Mouse (Mus musculus) kidney, adult 2 months (tissue): ENCODE data around the gene Adamts2. TPM values are rescaled to one million over a fixed set of nuclear protein-coding genes. Genes with fewer than 3 reads are reported as not detected.

Experiments used
- DNase-seq: peaks from one replicate; pipeline ENCODE4 v3.0.0; 2021
- H3K27ac ChIP-seq: fragments of 200-500 bp; 2 replicates; pipeline ENCODE4 v1.5.1; 2012; ENCODE audit warnings: low read depth, low read length, control low read depth, inconsistent platforms; ENCODE audit not compliant: insufficient read depth
- H3K27me3 ChIP-seq: fragments of 200-500 bp; replicated peaks from 2 replicates; pipeline ENCODE4 v1.6.1; 2012; ENCODE audit warnings: mild to moderate bottlenecking, moderate library complexity, low read length, inconsistent platforms; ENCODE audit not compliant: control insufficient read depth, insufficient read depth
- H3K36me3 ChIP-seq: fragments of 200-500 bp; 2 replicates; pipeline ENCODE4 v1.6.1; 2012; ENCODE audit warnings: mild to moderate bottlenecking, moderate library complexity, low read length, inconsistent platforms; ENCODE audit not compliant: control insufficient read depth, insufficient read depth
- H3K4me1 ChIP-seq: fragments of 200-500 bp; 2 replicates; pipeline ENCODE4 v1.6.1; 2011; ENCODE audit warnings: low read length; ENCODE audit not compliant: control insufficient read depth, insufficient read depth
- H3K4me3 ChIP-seq: fragments of 200-500 bp; 2 replicates; pipeline ENCODE4 v1.5.1; 2011; ENCODE audit warnings: mild to moderate bottlenecking, low read depth, low read length, control low read depth; ENCODE audit not compliant: insufficient read depth
- CTCF ChIP-seq: fragments of 200-500 bp; conservative IDR thresholded peaks from 2 replicates; pipeline ENCODE4 v1.5.1; 2011; ENCODE audit warnings: low read depth, mild to moderate bottlenecking, control low read depth, low read length, moderate library complexity, mixed read lengths; ENCODE audit not compliant: insufficient read depth, insufficient read length
- POLR2A ChIP-seq: fragments of 200-500 bp; IDR thresholded peaks from one replicate; pipeline ENCODE4 v1.6.1; 2011; ENCODE audit warnings: low read depth, low read length, control low read depth
- WGBS: fragments of 180-500 bp; shearing (Covaris S2); methylation state at CpG from one replicate; pipeline ENCODE4 v1.1.7; 2018; 5-methylcytosine and 5-hydroxymethylcytosine counted together
- polyA plus RNA-seq: library from polyadenylated mRNA; depleted of rRNA; stranded (reverse); fragments of >200 nt; gene quantifications from 2 replicates; pipeline ENCODE4 v1.2.3, GENCODE M21; 2012

The Adamts2 gene
- polyA plus RNA-seq, 1 experiment = 4.5 TPM

- Histone ChIP-seq H3K4me1 (no peaks in the 10 kb centered on the region), H3K27me3 (no peaks in the 10 kb centered on the region), H3K27ac (no peak overlapping the region), H3K4me3 (no peak overlapping the region), H3K36me3 (no peaks in the 10 kb centered on the region)
- DNase-seq = no peak
- TF ChIP-seq CTCF (no peak), POLR2A (no peak)
- WGBS = 48% methylated on average over 6 of the region's 6 CpGs
Measured at GRCm38 (mm10) chr11:50715091-50715490, 113.2 kb downstream of the Adamts2 start.

- DNase-seq = no peak
- TF ChIP-seq POLR2A (no peak), CTCF (no peak)
- no peak overlapping the region for H3K4me3 ChIP-seq
- no peaks in the 10 kb centered on the region for H3K4me1 ChIP-seq
- WGBS = 68% methylated on average over 12 of the region's 12 CpGs
- no peaks in the 10 kb centered on the region for H3K36me3 ChIP-seq
- H3K27ac ChIP-seq = no peak overlapping the region
- no peaks in the 10 kb centered on the region for H3K27me3 ChIP-seq
Measured at GRCm38 (mm10) chr11:50717381-50717897, 115.6 kb downstream of the Adamts2 start.

- no peak for TF ChIP-seq CTCF
- TF ChIP-seq POLR2A = no peak
- no peaks in the 10 kb centered on the region for H3K36me3 ChIP-seq
- no peak for DNase-seq
- 42% methylated on average over 6 of the region's 6 CpGs for WGBS
- no peaks in the 10 kb centered on the region for H3K27me3 ChIP-seq
- H3K27ac ChIP-seq = no peak overlapping the region
- H3K4me1 ChIP-seq = no peaks in the 10 kb centered on the region
- no peak overlapping the region for H3K4me3 ChIP-seq
Measured at GRCm38 (mm10) chr11:50718862-50719261, 117.0 kb downstream of the Adamts2 start.

GRCm38 (mm10) chr11:50720421-50720820 is 118.5 kb downstream of the Adamts2 start:
- DNase-seq = no peak
- H3K36me3 ChIP-seq = no peaks in the 10 kb centered on the region
- 83% methylated on average over 6 of the region's 6 CpGs for WGBS
- H3K27ac ChIP-seq = no peak overlapping the region
- no peaks in the 10 kb centered on the region for H3K4me1 ChIP-seq
- TF ChIP-seq CTCF (no peak), POLR2A (no peak)
- H3K27me3 ChIP-seq = no peaks in the 10 kb centered on the region
- H3K4me3 ChIP-seq = no peak overlapping the region

GRCm38 (mm10) chr11:50720856-50721550 is 119.1 kb downstream of the Adamts2 start:
- no peaks in the 10 kb centered on the region for H3K36me3 ChIP-seq
- no peak overlapping the region for H3K27ac ChIP-seq
- TF ChIP-seq POLR2A (no peak), CTCF (no peak)
- no peaks in the 10 kb centered on the region for H3K4me1 ChIP-seq
- 47% methylated on average over 12 of the region's 12 CpGs for WGBS
- H3K4me3 ChIP-seq = no peak overlapping the region
- H3K27me3 ChIP-seq = no peaks in the 10 kb centered on the region
- DNase-seq = no peak

GRCm38 (mm10) chr11:50725595-50725994 is 123.7 kb downstream of the Adamts2 start:
- TF ChIP-seq POLR2A = no peak
- no peak for TF ChIP-seq CTCF
- Histone ChIP-seq H3K4me1 (no peaks in the 10 kb centered on the region), H3K36me3 (no peaks in the 10 kb centered on the region), H3K27ac (no peak overlapping the region), H3K4me3 (no peak overlapping the region), H3K27me3 (no peaks in the 10 kb centered on the region)
- DNase-seq = no peak
- WGBS = 50% methylated on average over 4 of the region's 4 CpGs

GRCm38 (mm10) chr11:50726035-50726434 is 124.2 kb downstream of the Adamts2 start:
- no peaks in the 10 kb centered on the region for H3K4me1 ChIP-seq
- no peaks in the 10 kb centered on the region for H3K36me3 ChIP-seq
- H3K4me3 ChIP-seq = no peak overlapping the region
- 56% methylated on average over 5 of the region's 5 CpGs for WGBS
- no peak for TF ChIP-seq POLR2A
- TF ChIP-seq CTCF = no peak
- no peaks in the 10 kb centered on the region for H3K27me3 ChIP-seq
- no peak overlapping the region for H3K27ac ChIP-seq
- no peak for DNase-seq
